Mouse (Mus musculus): ENCODE measurements around the gene Bicd1. TPM values are rescaled to one million over a fixed set of nuclear protein-coding genes. Genes with fewer than 3 reads are reported as not detected.

Gene Bicd1
- total and polyA plus RNA-seq, 3 experiments = 1.6 to 2.5 TPM; not detected in 1

DNA sequence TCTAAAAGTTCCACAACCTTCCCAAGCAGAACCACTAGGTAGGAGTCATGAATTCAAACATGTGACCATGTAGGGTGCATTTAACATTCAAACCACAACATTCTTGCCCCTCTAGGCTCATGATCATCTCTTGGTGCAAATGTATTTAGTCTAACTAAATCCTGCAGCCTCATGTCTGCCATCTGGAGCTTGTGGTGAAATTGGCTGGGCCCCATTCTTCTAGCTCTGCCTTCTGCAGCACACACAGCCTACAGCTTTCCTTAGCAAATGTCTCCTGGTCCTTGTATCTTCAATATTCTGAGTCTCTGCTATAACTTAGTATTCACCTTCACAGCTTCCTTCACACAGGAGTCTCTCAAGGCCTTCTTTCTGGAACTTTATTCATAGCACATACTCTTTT, 87.2 kb downstream of the Bicd1 start:
- Histone ChIP-seq H3K79me2 (ENCODE audit: control insufficient read depth, insufficient read depth, low read length, poor library complexity) (no peaks in the 10 kb centered on the region), H3K9ac (ENCODE audit: control insufficient read depth, low read depth, low read length, poor library complexity, severe bottlenecking) (no peak overlapping the region), H3K4me1 (ENCODE audit: control insufficient read depth in 1 of 2, insufficient read depth in 2 of 2, low read length in 2 of 2) (no peaks in the 10 kb centered on the region), H3K4me3 (ENCODE audit: control insufficient read depth in 1 of 2, insufficient read depth in 1 of 2, low read depth in 2 of 2, low read length in 2 of 2) (no peak overlapping the region), H3K9me3 (replicated peaks; ENCODE audit: insufficient read depth, low read length) (no peaks in the 10 kb centered on the region), H3K36me3 (ENCODE audit: control insufficient read depth in 1 of 2, insufficient read depth in 2 of 2, low read length in 2 of 2) (no peaks in the 10 kb centered on the region), H3K27me3 (ENCODE audit: control insufficient read depth in 1 of 2, insufficient read depth in 2 of 2, low read length in 2 of 2) (no peaks in the 10 kb centered on the region), H3K27ac (ENCODE audit: control insufficient read depth, low read depth, low read length) (no peak overlapping the region)
- no peak for TF ChIP-seq ZKSCAN1 (IDR thresholded peaks at IDR 0.05; ENCODE audit: low read depth, low read length)
- TF ChIP-seq MAFK (IDR thresholded peaks at IDR 0.05; ENCODE audit: borderline replicate concordance, low read depth, low read length) = no peak
- no peak for TF ChIP-seq MAZ (IDR thresholded peaks at IDR 0.05; ENCODE audit: low read depth, low read length)
- TF ChIP-seq MXI1 (IDR thresholded peaks at IDR 0.05; ENCODE audit: low read depth, low read length) = no peak
- no peak for TF ChIP-seq POLR2AphosphoS5 (IDR thresholded peaks at IDR 0.05; ENCODE audit: borderline replicate concordance, low read depth, low read length)
- no peak for TF ChIP-seq TCF12 (IDR thresholded peaks at IDR 0.05; ENCODE audit: low read depth, low read length)
- TF ChIP-seq ELF1 (IDR thresholded peaks at IDR 0.05; ENCODE audit: low read depth, low read length) = no peak
- TF ChIP-seq TAL1 (IDR thresholded peaks at IDR 0.05; ENCODE audit: low read length) = no peak
- no peak for TF ChIP-seq SIN3A (IDR thresholded peaks at IDR 0.05; ENCODE audit: low read length)
- no peak for TF ChIP-seq NELFE (IDR thresholded peaks at IDR 0.05; ENCODE audit: low read depth, low read length)
- TF ChIP-seq E2F4 (IDR thresholded peaks at IDR 0.05; ENCODE audit: borderline replicate concordance, low read depth, low read length) = no peak
- DNase-seq (ENCODE audit: low read depth, low spot score) = no peak

DNA sequence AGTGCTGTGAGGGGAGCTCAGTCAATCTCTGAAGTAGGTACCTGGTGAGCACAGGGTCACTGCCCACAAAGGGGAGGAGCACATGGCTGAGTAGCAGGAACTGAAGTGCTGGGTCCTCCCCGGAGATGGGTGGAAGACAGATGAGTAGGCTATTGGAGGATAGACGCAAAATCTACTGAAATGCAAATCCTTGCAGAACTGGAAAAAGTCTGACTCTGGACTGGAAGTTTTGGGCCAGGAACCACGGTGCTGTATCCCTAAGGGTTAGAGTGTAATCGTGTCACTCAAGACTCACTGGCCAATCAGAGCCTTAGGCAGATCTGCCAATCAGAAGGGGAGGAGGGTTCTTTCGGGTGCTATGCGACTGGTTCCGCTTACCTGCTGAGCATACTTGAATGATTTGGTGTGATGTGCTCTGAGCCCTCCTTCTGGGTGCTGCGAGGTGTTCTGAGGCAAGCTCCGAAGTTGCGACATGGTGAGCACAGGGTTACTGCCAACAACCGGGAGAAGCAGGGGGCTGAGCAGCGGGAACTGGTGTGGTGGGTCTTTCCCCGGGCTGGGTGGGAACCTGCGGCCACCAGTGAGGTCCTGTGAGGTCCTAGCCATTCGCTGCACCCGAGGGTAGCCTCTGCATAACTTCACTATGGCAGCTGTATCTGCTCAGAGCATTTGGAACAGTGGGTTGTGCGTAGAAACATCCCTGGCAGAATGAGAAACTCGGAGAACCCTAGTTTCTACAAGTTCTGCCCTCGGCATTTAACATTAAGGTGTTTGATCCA, 157.2 kb downstream of the Bicd1 start:
- no peaks in the 10 kb centered on the region for H3K27me3 ChIP-seq (ENCODE audit: control insufficient read depth in 1 of 2, insufficient read depth in 2 of 2, low read length in 2 of 2)
- H3K4me3 ChIP-seq (ENCODE audit: control insufficient read depth in 1 of 2, insufficient read depth in 1 of 2, low read depth in 2 of 2, low read length in 2 of 2) = no peak overlapping the region
- no peak for DNase-seq (ENCODE audit: low read depth, low spot score)
- no peak overlapping the region for H3K9ac ChIP-seq (ENCODE audit: control insufficient read depth, low read depth, low read length, poor library complexity, severe bottlenecking)
- no peaks in the 10 kb centered on the region for H3K4me1 ChIP-seq (ENCODE audit: control insufficient read depth in 1 of 2, insufficient read depth in 2 of 2, low read length in 2 of 2)
- H3K9me3 ChIP-seq (replicated peaks; ENCODE audit: insufficient read depth, low read length) = no peaks in the 10 kb centered on the region
- H3K79me2 ChIP-seq (ENCODE audit: control insufficient read depth, insufficient read depth, low read length, poor library complexity) = no peaks in the 10 kb centered on the region
- no peaks in the 10 kb centered on the region for H3K36me3 ChIP-seq (ENCODE audit: control insufficient read depth in 1 of 2, insufficient read depth in 2 of 2, low read length in 2 of 2)
- no peak overlapping the region for H3K27ac ChIP-seq (ENCODE audit: control insufficient read depth, low read depth, low read length)
- TF ChIP-seq JUND (IDR thresholded peaks at IDR 0.05; ENCODE audit: low read depth, low read length) (no peak), E2F4 (IDR thresholded peaks at IDR 0.05; ENCODE audit: borderline replicate concordance, low read depth, low read length) (no peak), ZC3H11A (IDR thresholded peaks at IDR 0.05; ENCODE audit: low read depth, low read length) (no peak), KAT2A (conservative IDR thresholded peaks at IDR 0.05; ENCODE audit: low read depth, low read length) (no peak), HCFC1 (IDR thresholded peaks at IDR 0.05; ENCODE audit: low read depth, low read length) (no peak), POLR2A (IDR thresholded peaks at IDR 0.05; ENCODE audit: control insufficient read depth in 1 of 2, insufficient read depth in 1 of 2, low read depth in 1 of 2, low read length in 2 of 2, poor library complexity in 1 of 2) (no peak), NRF1 (IDR thresholded peaks at IDR 0.05; ENCODE audit: insufficient read depth, low read depth, low read length, poor library complexity, severe bottlenecking) (no peak), USF2 (IDR thresholded peaks at IDR 0.05; ENCODE audit: borderline replicate concordance in 1 of 2, insufficient read depth in 1 of 2, low read depth in 1 of 2, low read length in 2 of 2) (no peak), RAD21 (IDR thresholded peaks at IDR 0.05; ENCODE audit: low read depth, low read length) (no peak), ELF1 (IDR thresholded peaks at IDR 0.05; ENCODE audit: low read depth, low read length) (no peak)
